ENCODE assay signal across 8 mouse cellular contexts in genomic region chr2:122160680-122161079, GRCm38 (mm10). TPM values are rescaled to one million over a fixed set of nuclear protein-coding genes. Genes with fewer than 3 reads are reported as not detected.
DNase-seq lines count a peak whose midpoint lies in the region; ATAC-seq and TF ChIP-seq lines count a peak whose summit lies in the region.

Gene Trim69 (plus strand): TSS chr2:122160700.

- peak; percentile 43 for ATAC-seq in activated CD4-positive, CD25-positive, alpha-beta regulatory T cell, adult 4 months
- ATAC-seq in megakaryocyte, adult 5-6 weeks (ENCODE audit: poor library complexity, severe bottlenecking), result peak; percentile 67

- TF ChIP-seq CTCF in gastrocnemius, adult 2 months (IDR thresholded peaks at IDR 0.05), result peak; percentile 90

- peak within 1 kb of the TSS; percentile 54 for H3K27ac ChIP-seq in gastrocnemius, adult 2 months

- peak; percentile 78 to 82 for DNase-seq in cerebellum, postnatal 36 days
- DNase-seq in gastrocnemius, adult 2 months, result peak; percentile 90
- DNase-seq in induced T-regulatory cell, adult 2 months (ENCODE audit: low read depth), result peak; percentile 91
- peak; percentile 73 for DNase-seq in left cerebral cortex, adult 18-20 months (ENCODE audit: low spot score in 2 of 2)
- peak; percentile 76 for DNase-seq in right cerebral cortex, postnatal 14 days
- DNase-seq in urinary bladder, postnatal 25 days (ENCODE audit: low spot score), result peak; percentile 84

- intact Hi-C loops in gastrocnemius, adult 2 months (cut with DNase I), result loop anchor here (1.0 to 2.0 kb wide), 2 partner anchors 42 to 90 kb away; partner anchors contain the start of gene Spg11

- no peak within 1 kb of the TSS for H3K4me3 ChIP-seq in gastrocnemius, adult 2 months

RNA-seq across cellular contexts. Expression of gene Trim69, which starts in this region (rescaled TPM):
- under 1 TPM in 1 of 2 experiments, not detected in 1; 0.25 TPM for polyA plus RNA-seq in activated CD4-positive, CD25-positive, alpha-beta regulatory T cell, adult 4 months (2017; shearing (Covaris generic))
- total RNA-seq in gastrocnemius, adult 2 months (2021), result not detected
- total RNA-seq in left cerebral cortex, adult 18-20 months (2021), result not detected
- not detected in 2 replicates for total RNA-seq in megakaryocyte, adult 5-6 weeks (2015)
- total RNA-seq in megakaryocyte, adult 5-6 weeks (2017), result 0.33 TPM in 1 of 2 replicates, not detected in the other

Comparison
In these comparisons a context has a peak if more than half of its experiments do, and no peak if none do; other contexts are left out.
1. Peak in ATAC-seq in activated CD4-positive, CD25-positive, alpha-beta regulatory T cell, adult 4 months; RNA of the gene not detected or under 1 TPM.
2. Peak in DNase-seq and H3K27ac ChIP-seq in gastrocnemius, adult 2 months; RNA of the gene not detected or under 1 TPM.
3. Peak in DNase-seq in left cerebral cortex, adult 18-20 months; RNA of the gene not detected or under 1 TPM.
4. Peak in ATAC-seq in megakaryocyte, adult 5-6 weeks; RNA of the gene not detected or under 1 TPM.